Mouse (Mus musculus): ENCODE data around the gene Mapk13. TPM values are rescaled to one million over a fixed set of nuclear protein-coding genes. Genes with fewer than 3 reads are reported as not detected.
A peak's percentile ranks its signal among the peaks of the same experiment; 100 is the strongest.
"Not testable (repeated sequence)": the region's sequence is repeated elsewhere in the genome, so short reads cannot be mapped to it uniquely, and the experiment has no call there.

Gene Mapk13
- polyA plus RNA-seq (2014; fragmentation: Nextera tagmentation; extraction: Ambion mirVana): 31.5 and 44.6 TPM in 2 replicates

GRCm38 (mm10) chr17:28769121-28769874 is at the start of gene Mapk13:
Gene Mapk13 (plus strand): TSS chr17:28769297.
- no peaks in the 10 kb centered on the region for H3K9me3 ChIP-seq (ENCODE audit: control insufficient read depth, low read length)
- H3K4me1 ChIP-seq (ENCODE audit: control insufficient read depth, insufficient read depth, low read length): peaks cover 9% of the 10 kb centered on the region; the same call in 1 of the 2 replicates
- peak; percentile 32; the same call in 1 of the 2 replicates for ATAC-seq (ENCODE audit: low FRiP score, low TSS enrichment)
- peak within 1 kb of the TSS; percentile 42; the same call in 1 of the 2 replicates for H3K27ac ChIP-seq (ENCODE audit: low read depth, low read length)
- H3K36me3 ChIP-seq (ENCODE audit: control insufficient read depth, insufficient read depth, low read length): no peaks in the 10 kb centered on the region
- peak within 1 kb of the TSS; percentile 54 for H3K4me3 ChIP-seq (ENCODE audit: low read length)
- under 1% methylated on average over 37 of the region's 58 CpGs for WGBS
- H3K9ac ChIP-seq (ENCODE audit: low read depth, low read length): peak within 1 kb of the TSS; percentile 62
- peaks cover 12% of the 10 kb centered on the region for H3K27me3 ChIP-seq (ENCODE audit: control insufficient read depth, insufficient read depth, low read length)
- H3K4me2 ChIP-seq (replicated peaks; ENCODE audit: low read depth, low read length): peak within 1 kb of the TSS; percentile 80

DNA sequence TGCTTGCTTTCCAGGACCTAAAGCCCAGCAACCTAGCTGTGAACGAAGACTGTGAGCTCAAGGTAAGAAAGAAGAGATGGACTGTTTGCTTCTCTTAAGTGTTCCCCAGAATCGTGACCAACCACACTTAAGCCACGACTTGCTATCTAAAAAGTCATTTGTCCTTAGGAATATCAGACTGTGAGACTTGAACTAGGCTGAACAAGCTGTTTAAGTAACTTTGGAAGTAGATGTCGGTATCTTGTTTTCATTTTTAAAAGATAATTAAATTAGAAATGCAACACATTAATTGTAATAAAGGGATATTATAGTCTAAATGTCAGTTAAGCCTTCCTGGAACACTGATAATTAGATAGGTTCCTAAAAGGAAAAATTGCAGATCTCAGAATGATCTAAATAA is 43.3 kb upstream of the Mapk13 start, which contains the start of gene AC170998.1:
Gene AC170998.1, plus strand, starts transcription at position 301 of the 400 bp plus-strand sequence.
- no peak for ATAC-seq (ENCODE audit: low FRiP score, low TSS enrichment)
- 93% methylated on average over 4 of the region's 4 CpGs for WGBS

DNA sequence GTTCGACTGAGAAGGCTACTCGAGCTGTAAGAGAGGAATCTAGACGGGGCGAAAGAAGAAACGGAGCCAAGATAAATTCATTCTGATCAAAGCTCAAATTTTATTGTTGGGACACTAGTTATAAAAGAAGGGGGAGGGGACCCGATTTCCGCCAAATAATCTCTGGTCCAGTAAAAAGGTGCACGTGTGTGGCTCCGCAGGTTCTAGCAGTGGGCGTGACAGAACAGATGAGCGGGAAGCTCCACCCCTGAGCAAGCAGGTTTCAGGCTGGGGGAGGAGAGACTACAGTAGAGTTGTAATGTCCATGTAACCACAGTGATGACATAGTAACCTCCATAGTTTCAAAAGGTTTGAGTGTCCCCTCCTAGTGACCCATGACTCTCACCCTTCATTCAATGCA is 41.6 kb upstream of the Mapk13 start:
- H3K36me3 ChIP-seq (ENCODE audit: control insufficient read depth, insufficient read depth, low read length): peaks cover 81% of the 10 kb centered on the region
- H3K27me3 ChIP-seq (ENCODE audit: control insufficient read depth, insufficient read depth, low read length); ATAC-seq (ENCODE audit: low FRiP score, low TSS enrichment); H3K4me3 ChIP-seq (ENCODE audit: low read length); H3K4me1 ChIP-seq (ENCODE audit: control insufficient read depth, insufficient read depth, low read length); H3K27ac ChIP-seq (ENCODE audit: low read depth, low read length); H3K4me2 ChIP-seq (replicated peaks; ENCODE audit: low read depth, low read length); H3K9ac ChIP-seq (ENCODE audit: low read depth, low read length); H3K9me3 ChIP-seq (ENCODE audit: control insufficient read depth, low read length): not testable (repeated sequence)
- 88% methylated on average over 11 of the region's 11 CpGs for WGBS

More for the DNA sequence above, 43.3 kb upstream of the Mapk13 start, which contains the start of gene AC170998.1:
- no peaks in the 10 kb centered on the region for H3K9me3 ChIP-seq (ENCODE audit: control insufficient read depth, low read length)
- no peaks in the 10 kb centered on the region for H3K4me1 ChIP-seq (ENCODE audit: control insufficient read depth, insufficient read depth, low read length)
- no peak within 1 kb of the TSS for H3K27ac ChIP-seq (ENCODE audit: low read depth, low read length)
- H3K9ac ChIP-seq (ENCODE audit: low read depth, low read length): no peak within 1 kb of the TSS
- H3K4me2 ChIP-seq (replicated peaks; ENCODE audit: low read depth, low read length): no peak within 1 kb of the TSS
- H3K27me3 ChIP-seq (ENCODE audit: control insufficient read depth, insufficient read depth, low read length): no peaks in the 10 kb centered on the region
- H3K4me3 ChIP-seq (ENCODE audit: low read length): no peak within 1 kb of the TSS
- H3K36me3 ChIP-seq (ENCODE audit: control insufficient read depth, insufficient read depth, low read length): peaks cover 77% of the 10 kb centered on the region

GRCm38 (mm10) chr17:28735317-28736105 is 33.6 kb upstream of the Mapk13 start:
- Histone ChIP-seq H3K36me3 (ENCODE audit: control insufficient read depth, insufficient read depth, low read length) (peaks cover 60% of the 10 kb centered on the region), H3K27ac (ENCODE audit: low read depth, low read length) (no peak overlapping the region), H3K4me1 (ENCODE audit: control insufficient read depth, insufficient read depth, low read length) (no peaks in the 10 kb centered on the region), H3K9ac (ENCODE audit: low read depth, low read length) (no peak overlapping the region), H3K27me3 (ENCODE audit: control insufficient read depth, insufficient read depth, low read length) (no peaks in the 10 kb centered on the region), H3K9me3 (ENCODE audit: control insufficient read depth, low read length) (no peaks in the 10 kb centered on the region), H3K4me3 (ENCODE audit: low read length) (no peak overlapping the region), H3K4me2 (replicated peaks; ENCODE audit: low read depth, low read length) (no peak overlapping the region)
- WGBS: 92% methylated on average over 6 of the region's 6 CpGs
- no peak for ATAC-seq (ENCODE audit: low FRiP score, low TSS enrichment)

GRCm38 (mm10) chr17:28736486-28736885 is 32.6 kb upstream of the Mapk13 start:
- no peaks in the 10 kb centered on the region for H3K4me1 ChIP-seq (ENCODE audit: control insufficient read depth, insufficient read depth, low read length)
- WGBS: 70% methylated on average over 4 of the region's 4 CpGs
- no peaks in the 10 kb centered on the region for H3K9me3 ChIP-seq (ENCODE audit: control insufficient read depth, low read length)
- no peak overlapping the region for H3K9ac ChIP-seq (ENCODE audit: low read depth, low read length)
- peaks cover 60% of the 10 kb centered on the region for H3K36me3 ChIP-seq (ENCODE audit: control insufficient read depth, insufficient read depth, low read length)
- no peaks in the 10 kb centered on the region for H3K27me3 ChIP-seq (ENCODE audit: control insufficient read depth, insufficient read depth, low read length)
- ATAC-seq (ENCODE audit: low FRiP score, low TSS enrichment): no peak
- H3K4me3 ChIP-seq (ENCODE audit: low read length): no peak overlapping the region
- H3K27ac ChIP-seq (ENCODE audit: low read depth, low read length): no peak overlapping the region
- no peak overlapping the region for H3K4me2 ChIP-seq (replicated peaks; ENCODE audit: low read depth, low read length)

DNA sequence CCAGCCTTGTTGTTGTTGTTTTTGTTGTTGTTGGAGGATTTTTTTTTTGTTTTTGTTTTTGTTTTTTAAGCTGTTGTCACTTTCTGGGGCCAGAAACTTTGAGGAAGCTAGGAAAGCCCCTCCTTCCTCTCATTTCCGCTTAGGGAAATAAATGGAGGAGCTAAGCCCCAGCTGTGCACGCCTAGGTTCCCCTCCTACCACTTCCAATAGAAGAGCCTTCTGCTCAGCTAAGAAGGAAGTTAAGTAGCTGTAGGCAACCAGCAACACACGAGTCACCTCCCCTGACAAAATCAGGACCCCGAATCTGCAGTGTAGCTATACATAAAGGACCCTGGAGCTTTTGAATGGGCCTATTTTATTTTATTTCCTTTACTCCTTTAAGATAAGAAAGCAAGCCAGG is 31.1 kb upstream of the Mapk13 start:
- no peak for ATAC-seq (ENCODE audit: low FRiP score, low TSS enrichment)
- no peak overlapping the region for H3K4me2 ChIP-seq (replicated peaks; ENCODE audit: low read depth, low read length)

GRCm38 (mm10) chr17:28739244-28739643 is 29.9 kb upstream of the Mapk13 start:
- Histone ChIP-seq H3K27ac (ENCODE audit: low read depth, low read length) (no peak overlapping the region), H3K36me3 (ENCODE audit: control insufficient read depth, insufficient read depth, low read length) (peaks cover 60% of the 10 kb centered on the region), H3K27me3 (ENCODE audit: control insufficient read depth, insufficient read depth, low read length) (no peaks in the 10 kb centered on the region), H3K4me1 (ENCODE audit: control insufficient read depth, insufficient read depth, low read length) (no peaks in the 10 kb centered on the region), H3K9ac (ENCODE audit: low read depth, low read length) (no peak overlapping the region), H3K9me3 (ENCODE audit: control insufficient read depth, low read length) (no peaks in the 10 kb centered on the region), H3K4me3 (ENCODE audit: low read length) (no peak overlapping the region), H3K4me2 (replicated peaks; ENCODE audit: low read depth, low read length) (no peak overlapping the region)
- ATAC-seq (ENCODE audit: low FRiP score, low TSS enrichment): no peak
- WGBS: 96% methylated on average over 6 of the region's 6 CpGs

More for the DNA sequence above, 31.1 kb upstream of the Mapk13 start:
- H3K4me1 ChIP-seq (ENCODE audit: control insufficient read depth, insufficient read depth, low read length): no peaks in the 10 kb centered on the region
- WGBS: 91% methylated on average over 4 of the region's 4 CpGs
- H3K36me3 ChIP-seq (ENCODE audit: control insufficient read depth, insufficient read depth, low read length): peaks cover 56% of the 10 kb centered on the region
- H3K27ac ChIP-seq (ENCODE audit: low read depth, low read length): no peak overlapping the region
- no peaks in the 10 kb centered on the region for H3K9me3 ChIP-seq (ENCODE audit: control insufficient read depth, low read length)
- no peak overlapping the region for H3K9ac ChIP-seq (ENCODE audit: low read depth, low read length)
- H3K4me3 ChIP-seq (ENCODE audit: low read length): no peak overlapping the region
- H3K27me3 ChIP-seq (ENCODE audit: control insufficient read depth, insufficient read depth, low read length): no peaks in the 10 kb centered on the region

DNA sequence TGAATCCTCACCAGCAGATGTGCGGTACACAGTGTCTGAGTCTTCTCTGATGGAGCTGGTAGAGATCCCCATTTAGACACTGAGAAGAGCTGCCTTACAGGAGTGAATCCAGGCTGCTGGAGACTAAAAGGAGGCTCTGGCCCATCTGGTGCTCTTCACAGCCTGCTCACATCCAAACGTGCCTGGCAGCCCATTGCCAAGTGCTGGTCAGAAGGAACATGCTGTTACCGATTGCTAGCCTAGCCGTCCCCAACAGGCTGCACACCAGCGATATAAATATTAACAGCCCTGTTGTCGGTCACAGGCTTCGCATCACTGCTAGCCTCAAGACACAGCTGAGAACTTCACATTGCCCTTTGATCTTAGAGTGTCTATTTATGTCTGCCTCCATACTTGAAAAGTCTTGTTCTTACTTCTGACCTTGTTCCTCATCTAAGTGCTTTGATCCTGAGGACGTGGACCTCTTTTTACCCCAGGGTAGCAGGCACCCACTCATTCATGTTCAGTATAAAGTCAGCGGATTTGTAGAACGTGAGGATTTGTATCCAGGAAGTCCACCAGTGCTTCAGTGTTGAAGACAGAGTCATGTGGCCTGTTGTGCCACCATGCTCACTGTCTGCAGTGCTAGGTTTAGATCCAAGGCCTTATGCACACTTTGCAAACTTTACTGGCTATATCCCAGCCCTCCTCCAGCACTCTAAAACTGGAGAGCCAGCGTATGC is 25.8 kb upstream of the Mapk13 start:
- Histone ChIP-seq H3K4me3 (ENCODE audit: low read length) (no peak overlapping the region), H3K9ac (ENCODE audit: low read depth, low read length) (no peak overlapping the region), H3K36me3 (ENCODE audit: control insufficient read depth, insufficient read depth, low read length) (peaks cover 80% of the 10 kb centered on the region), H3K27me3 (ENCODE audit: control insufficient read depth, insufficient read depth, low read length) (no peaks in the 10 kb centered on the region), H3K27ac (ENCODE audit: low read depth, low read length) (no peak overlapping the region), H3K9me3 (ENCODE audit: control insufficient read depth, low read length) (no peaks in the 10 kb centered on the region), H3K4me2 (replicated peaks; ENCODE audit: low read depth, low read length) (no peak overlapping the region), H3K4me1 (ENCODE audit: control insufficient read depth, insufficient read depth, low read length) (no peaks in the 10 kb centered on the region)
- 93% methylated on average over 11 of the region's 11 CpGs for WGBS
- no peak for ATAC-seq (ENCODE audit: low FRiP score, low TSS enrichment)
